Mouse (Mus musculus) urinary bladder, postnatal 25 days (tissue): ENCODE measurements around the gene Aars2.

Source experiments
- DNase-seq: peaks from one replicate; pipeline ENCODE4 v3.0.0; 2022; ENCODE audit warnings: low spot score

Gene Aars2

DNA sequence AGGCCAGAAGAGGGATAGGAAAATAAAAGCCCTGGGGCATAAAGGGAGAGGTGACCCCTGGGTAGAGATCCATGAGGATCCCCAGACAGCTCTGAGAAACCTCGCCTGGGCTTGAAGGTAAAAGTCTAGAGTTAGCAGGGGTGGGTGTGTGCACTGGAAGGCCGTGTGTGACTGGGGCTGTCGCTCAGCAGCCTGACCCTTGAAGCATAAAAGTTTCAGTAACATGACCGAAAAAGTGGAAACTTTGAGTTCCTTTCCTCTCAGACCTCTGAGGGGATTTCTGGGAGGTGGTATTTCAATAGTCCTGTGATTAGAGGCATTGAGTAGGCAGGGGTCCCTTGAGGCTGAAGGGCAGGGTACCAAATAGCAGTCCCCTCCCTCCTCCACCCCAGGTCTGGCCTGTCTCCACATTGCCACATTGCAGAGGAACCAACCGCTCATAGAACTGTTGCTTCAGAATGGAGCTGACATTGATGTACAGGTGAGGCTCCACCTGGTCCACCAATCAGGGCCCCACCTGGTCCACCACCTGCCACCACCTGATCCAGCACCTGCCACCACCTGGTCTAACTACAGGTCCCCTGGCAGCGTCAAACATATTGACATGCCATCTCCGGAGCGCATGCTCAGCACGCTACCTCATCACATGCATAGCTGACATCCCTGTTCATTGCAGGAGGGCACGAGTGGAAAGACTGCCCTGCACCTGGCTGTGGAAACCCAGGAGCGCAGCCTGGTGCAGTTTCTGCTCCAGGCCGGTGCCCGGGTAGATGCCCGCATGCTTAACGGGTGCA is 53.3 kb downstream of the Aars2 start:
- no peak for DNase-seq

DNA sequence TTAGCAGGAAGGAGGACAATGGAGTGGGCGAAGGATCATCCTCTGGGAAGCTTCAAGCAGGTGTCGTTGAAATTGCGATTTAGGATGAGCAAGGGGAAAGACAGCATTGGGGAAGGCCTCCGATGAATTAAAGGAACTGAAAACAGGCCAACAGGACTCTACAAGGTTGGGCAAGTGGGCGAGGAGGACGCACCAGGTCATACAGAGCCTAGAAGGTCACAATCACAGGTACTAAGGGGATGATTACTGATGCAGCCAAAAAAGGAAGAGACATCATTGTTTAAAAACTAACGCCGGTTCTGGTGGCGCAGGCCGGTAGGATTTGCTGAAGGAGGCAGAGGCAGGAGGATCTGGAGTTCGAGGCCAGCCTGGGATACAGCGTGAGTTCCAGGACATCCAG is 56.6 kb downstream of the Aars2 start:
- DNase-seq = no peak

- peak; percentile 95 for DNase-seq
These were observed 57.3 kb downstream of the Aars2 start, which contains the start of gene Slc35b2 for GRCm38 (mm10) chr17:45563655-45564530. Gene Slc35b2 (plus strand): TSS chr17:45563874.

GRCm38 (mm10) chr17:45564531-45565084 is 58.0 kb downstream of the Aars2 start:
- DNase-seq = no peak

DNA sequence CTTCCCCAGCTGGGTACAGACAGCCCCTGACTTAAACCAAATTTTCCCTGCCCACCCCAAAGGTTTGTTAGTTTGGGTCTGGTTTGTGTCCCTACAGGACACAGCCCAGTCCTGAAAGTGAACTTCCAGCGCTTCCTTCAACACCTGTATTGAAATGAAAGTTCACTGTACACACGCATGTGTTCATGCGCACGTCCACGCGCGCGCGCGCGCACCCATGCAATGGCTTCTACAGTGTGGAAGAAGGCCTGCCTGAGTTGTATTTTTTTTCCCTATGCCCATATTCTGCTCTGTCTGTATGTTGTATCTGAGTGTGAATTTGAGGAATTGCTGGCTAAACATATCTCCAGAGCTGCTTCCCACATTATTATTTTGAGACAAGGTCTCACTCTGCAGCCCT is 58.5 kb downstream of the Aars2 start:
- no peak for DNase-seq

DNA sequence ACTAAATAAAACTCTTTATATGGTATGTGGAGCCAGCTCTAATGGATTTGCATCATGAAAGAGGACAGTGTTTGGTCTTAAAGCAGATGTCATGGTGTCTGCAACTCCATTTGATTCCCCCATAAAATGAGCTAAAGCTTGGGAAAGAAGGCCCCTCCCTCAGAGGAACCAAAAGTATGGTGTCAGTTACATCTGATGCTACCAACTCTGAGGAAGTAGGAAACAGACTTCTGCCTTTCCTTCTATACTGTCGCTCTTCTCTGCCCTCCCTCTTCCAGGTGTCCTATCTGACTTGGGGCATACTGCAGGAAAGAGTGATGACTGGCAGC is 59.4 kb downstream of the Aars2 start:
- DNase-seq = no peak

DNA sequence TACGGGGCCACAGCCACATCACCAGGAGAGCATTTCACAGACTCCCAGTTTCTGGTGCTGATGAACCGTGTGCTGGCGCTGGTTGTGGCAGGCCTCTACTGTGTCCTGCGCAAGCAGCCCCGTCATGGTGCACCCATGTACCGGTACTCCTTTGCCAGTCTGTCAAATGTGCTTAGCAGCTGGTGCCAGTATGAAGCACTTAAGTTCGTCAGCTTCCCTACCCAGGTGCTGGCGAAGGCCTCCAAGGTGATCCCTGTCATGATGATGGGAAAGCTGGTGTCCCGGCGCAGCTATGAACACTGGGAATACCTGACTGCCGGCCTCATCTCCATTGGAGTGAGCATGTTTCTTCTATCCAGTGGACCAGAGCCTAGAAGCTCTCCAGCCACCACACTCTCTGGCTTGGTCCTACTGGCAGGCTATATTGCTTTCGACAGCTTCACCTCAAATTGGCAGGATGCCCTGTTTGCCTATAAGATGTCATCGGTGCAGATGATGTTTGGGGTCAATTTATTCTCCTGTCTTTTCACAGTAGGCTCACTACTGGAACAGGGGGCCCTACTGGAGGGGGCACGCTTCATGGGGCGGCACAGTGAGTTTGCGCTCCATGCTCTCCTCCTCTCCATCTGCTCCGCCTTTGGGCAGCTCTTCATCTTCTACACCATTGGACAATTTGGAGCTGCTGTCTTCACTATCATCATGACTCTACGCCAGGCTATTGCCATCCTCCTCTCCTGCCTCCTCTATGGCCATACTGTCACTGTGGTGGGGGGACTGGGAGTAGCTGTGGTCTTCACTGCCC is 59.9 kb downstream of the Aars2 start:
- DNase-seq = no peak

- DNase-seq = no peak
These were observed 60.5 kb downstream of the Aars2 start for GRCm38 (mm10) chr17:45567162-45567601.

- no peak for DNase-seq
These were observed 62.3 kb downstream of the Aars2 start for GRCm38 (mm10) chr17:45568990-45569389.

GRCm38 (mm10) chr17:45569999-45570398 is 63.4 kb downstream of the Aars2 start:
- no peak for DNase-seq
